Comparison of ENCODE assay signal across 8 mouse cellular contexts in genomic region chr15:3979871-3980270, GRCm38 (mm10). TPM values are rescaled to one million over a fixed set of nuclear protein-coding genes. Genes with fewer than 3 reads are reported as not detected.
DNase-seq lines count a peak whose midpoint lies in the region; ATAC-seq and TF ChIP-seq lines count a peak whose summit lies in the region.

No protein-coding gene starts in this region.

- H3K4me3 ChIP-seq in forebrain, embryonic 10.5 days: peak overlapping the region; percentile 71; the same call in 1 of the 2 replicates
- peak overlapping the region; percentile 71 for H3K4me3 ChIP-seq in liver, embryonic 13.5 days (replicated peaks)
- H3K4me3 ChIP-seq in stomach, postnatal 0 days (ENCODE audit: low read depth, low read length): peak overlapping the region; percentile 81

- peak overlapping the region; percentile 80; the same call in 1 of the 2 replicates for H3K9ac ChIP-seq in liver, embryonic 13.5 days
- H3K9ac ChIP-seq in stomach, postnatal 0 days (ENCODE audit: low read length): peak overlapping the region; percentile 96; the same call in 1 of the 2 replicates

- TF ChIP-seq CTCF in stomach, postnatal 0 days (IDR thresholded peaks at IDR 0.05; ENCODE audit: low read depth): no peak

- DNase-seq in cerebellum, adult 9-11 months: peak; percentile 15
- no peak for DNase-seq in cerebellum, postnatal 10 days
- peak; percentile 43 to 48 for DNase-seq in B cell, adult 2 months
- DNase-seq in forebrain, embryonic 10.5 days (ENCODE audit: extremely low spot score, low spot score): no peak
- no peak for DNase-seq in liver, embryonic 13.5 days
- no peak for DNase-seq in stomach, postnatal 0 days (ENCODE audit: low spot score)
- no peak for DNase-seq in right cerebral cortex, postnatal 36 days (ENCODE audit: low spot score in 2 of 2)

- TF ChIP-seq EP300 in stomach, postnatal 0 days (optimal IDR thresholded peaks at IDR 0.05): no peak

- H3K27ac ChIP-seq in forebrain, embryonic 10.5 days: peak overlapping the region; percentile 96
- peak overlapping the region; percentile 90 for H3K27ac ChIP-seq in liver, embryonic 13.5 days
- H3K27ac ChIP-seq in stomach, postnatal 0 days (replicated peaks): peak overlapping the region; percentile 99

- no peaks in the 10 kb centered on the region for H3K27me3 ChIP-seq in forebrain, embryonic 10.5 days (ENCODE audit: poor library complexity, severe bottlenecking)
- H3K27me3 ChIP-seq in liver, embryonic 13.5 days: no peaks in the 10 kb centered on the region
- no peaks in the 10 kb centered on the region for H3K27me3 ChIP-seq in stomach, postnatal 0 days (ENCODE audit: control insufficient read depth, insufficient read depth, low read length)

- H3K36me3 ChIP-seq in forebrain, embryonic 10.5 days (replicated peaks): peaks cover 31% of the 10 kb centered on the region
- peaks cover 11% of the 10 kb centered on the region for H3K36me3 ChIP-seq in liver, embryonic 13.5 days
- peaks cover 1% of the 10 kb centered on the region; the same call in 1 of the 2 replicates for H3K36me3 ChIP-seq in stomach, postnatal 0 days (ENCODE audit: control insufficient read depth, insufficient read depth, low read length)

- WGBS in forebrain, embryonic 10.5 days: 88% methylated on average over 3 of the region's 3 CpGs
- WGBS in liver, embryonic 13.5 days (ENCODE audit: insufficient replicate concordance): 59% methylated on average over 3 of the region's 3 CpGs
- 63% methylated on average over 3 of the region's 3 CpGs for WGBS in stomach, postnatal 0 days

- H3K4me2 ChIP-seq in liver, embryonic 13.5 days: peak overlapping the region; percentile 85
- H3K4me2 ChIP-seq in stomach, postnatal 0 days (replicated peaks; ENCODE audit: low read depth): peak overlapping the region; percentile 70

- ATAC-seq in liver, embryonic 13.5 days (ENCODE audit: low read depth): peak; percentile 47; the same call in 1 of the 2 replicates
- no peak for ATAC-seq in stomach, postnatal 0 days (ENCODE audit: low FRiP score, low TSS enrichment)
- ATAC-seq in cerebellum, adult (ENCODE audit: insufficient number of reproducible peaks, low FRiP score, low TSS enrichment): no peak

- H3K4me1 ChIP-seq in forebrain, embryonic 10.5 days: peaks cover 9% of the 10 kb centered on the region
- H3K4me1 ChIP-seq in liver, embryonic 13.5 days (replicated peaks): peaks cover 9% of the 10 kb centered on the region
- no peaks in the 10 kb centered on the region for H3K4me1 ChIP-seq in stomach, postnatal 0 days (replicated peaks; ENCODE audit: control insufficient read depth, insufficient read depth)

- H3K9me3 ChIP-seq in forebrain, embryonic 10.5 days: no peaks in the 10 kb centered on the region
- H3K9me3 ChIP-seq in liver, embryonic 13.5 days (replicated peaks): no peaks in the 10 kb centered on the region
- H3K9me3 ChIP-seq in stomach, postnatal 0 days (ENCODE audit: control insufficient read depth, low read length): no peaks in the 10 kb centered on the region

RNA-seq across cellular contexts. Expression of gene Fbxo4, which starts 0.5 kb away (rescaled TPM):
- 3.3 and 4.0 TPM in 2 replicates for polyA plus RNA-seq in forebrain, embryonic 10.5 days (2016; fragmentation: Nextera tagmentation; extraction: Ambion mirVana)
- 3.1 and 3.3 TPM in 2 replicates for polyA plus RNA-seq in liver, embryonic 13.5 days (2015; fragmentation: Nextera tagmentation; extraction: Ambion mirVana)
- polyA plus RNA-seq in stomach, postnatal 0 days (2015; fragmentation: Nextera tagmentation; extraction: Ambion mirVana): 17.3 and 19.0 TPM in 2 replicates

RNA-seq across cellular contexts. Expression of gene AW549877, which starts 15.7 kb away (rescaled TPM):
- 37.5 and 38.1 TPM in 2 replicates for polyA plus RNA-seq in forebrain, embryonic 10.5 days (2016; fragmentation: Nextera tagmentation; extraction: Ambion mirVana)
- polyA plus RNA-seq in liver, embryonic 13.5 days (2015; fragmentation: Nextera tagmentation; extraction: Ambion mirVana): 4.8 and 7.2 TPM in 2 replicates
- polyA plus RNA-seq in stomach, postnatal 0 days (2015; fragmentation: Nextera tagmentation; extraction: Ambion mirVana): 10.9 and 11.5 TPM in 2 replicates

RNA-seq across cellular contexts. Expression of gene Oxct1, which starts 46.3 kb away (rescaled TPM):
- 125 and 128 TPM in 2 replicates for polyA plus RNA-seq in forebrain, embryonic 10.5 days (2016; fragmentation: Nextera tagmentation; extraction: Ambion mirVana)
- 40.8 and 52.2 TPM in 2 replicates for polyA plus RNA-seq in liver, embryonic 13.5 days (2015; fragmentation: Nextera tagmentation; extraction: Ambion mirVana)
- 128 and 131 TPM in 2 replicates for polyA plus RNA-seq in stomach, postnatal 0 days (2015; fragmentation: Nextera tagmentation; extraction: Ambion mirVana)

Comparison
In these comparisons a context has a peak if more than half of its experiments do, and no peak if none do; other contexts are left out.
1. DNase-seq: peak in cerebellum, adult 9-11 months (single experiment) and B cell, adult 2 months (2 of 2); none in cerebellum, postnatal 10 days (0 of 2), forebrain, embryonic 10.5 days (single experiment), liver, embryonic 13.5 days (single experiment), stomach, postnatal 0 days (single experiment) and right cerebral cortex, postnatal 36 days (0 of 2).
2. Peak in every context shown above with its lines, with median percentiles within 50 percentile points of each other: H3K27ac ChIP-seq and H3K4me3 ChIP-seq.